Mouse (Mus musculus) heart, adult 18-20 months (tissue): ENCODE measurements at regions not wholly inside any gene's neighbourhood (a gene's known extent, or its start where the extent isn't known, plus 50 kb on each side); places are given as distances from the start of the nearest gene placed in this dataset.

Experiments
- DNase-seq, 2 experiments: peaks; one replicate each; pipeline ENCODE4 v3.0.0; 2021 to 2022; ENCODE audit warnings: mixed read lengths in 1 of 2

DNA sequence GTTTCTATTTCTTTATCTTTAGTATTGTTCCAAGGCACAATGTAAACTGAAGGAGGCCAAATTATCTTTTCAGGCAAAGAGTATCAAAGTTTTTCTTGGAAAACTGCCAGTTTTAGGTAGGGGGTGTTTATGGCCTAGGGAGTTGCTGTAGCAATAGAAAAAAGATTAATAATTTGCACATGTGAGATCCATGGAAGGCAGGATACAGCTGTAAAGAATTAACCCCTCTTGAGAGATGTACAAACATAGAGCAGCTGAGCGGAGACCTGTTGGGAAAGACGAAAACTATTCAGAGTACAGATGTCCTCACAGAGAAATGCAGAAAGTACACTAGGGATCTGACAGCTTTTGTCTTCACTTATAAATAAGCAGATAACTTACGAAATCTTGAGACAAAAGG, 176.8 kb downstream of the Fign start:
- no peak for DNase-seq

DNA sequence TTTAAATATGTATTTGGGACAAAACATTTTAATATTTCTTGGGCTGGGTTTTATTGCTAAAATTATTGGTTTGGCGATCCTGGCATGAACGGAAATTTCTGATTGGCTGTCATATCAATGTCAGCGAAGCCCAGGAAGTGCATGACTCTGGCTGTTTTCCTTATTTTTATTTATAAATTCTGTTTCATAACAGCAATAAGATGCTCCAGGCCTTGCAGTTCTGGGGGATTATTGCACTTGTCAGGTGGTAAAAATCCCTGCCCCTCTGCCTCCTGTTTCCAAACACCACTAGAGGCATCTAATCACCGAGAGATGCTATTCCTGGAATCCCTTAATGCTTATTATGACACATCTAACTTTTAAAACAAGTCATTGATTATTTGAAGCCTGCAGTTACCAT, 177.8 kb downstream of the Fign start:
- no peak for DNase-seq

DNA sequence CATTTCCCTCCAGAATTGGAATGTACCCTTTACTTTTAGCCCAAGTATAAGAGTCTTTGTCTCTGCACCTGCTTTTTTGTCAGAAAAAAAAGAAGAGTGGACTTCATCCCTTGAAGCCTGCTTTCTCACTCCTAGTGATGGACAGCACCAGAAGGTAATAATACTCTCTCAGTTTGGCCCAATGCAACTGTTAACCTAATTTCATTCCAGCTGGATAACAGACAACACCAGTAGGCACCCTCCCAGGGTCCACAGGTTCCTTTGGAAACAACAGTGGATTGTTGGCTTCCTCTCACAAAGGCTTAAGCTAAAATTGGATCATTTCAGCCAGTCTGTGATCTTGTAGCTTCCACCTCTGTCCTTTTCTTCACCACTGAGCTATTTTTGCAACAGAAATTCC, 197.2 kb downstream of the Fign start:
- DNase-seq, result no peak

DNA sequence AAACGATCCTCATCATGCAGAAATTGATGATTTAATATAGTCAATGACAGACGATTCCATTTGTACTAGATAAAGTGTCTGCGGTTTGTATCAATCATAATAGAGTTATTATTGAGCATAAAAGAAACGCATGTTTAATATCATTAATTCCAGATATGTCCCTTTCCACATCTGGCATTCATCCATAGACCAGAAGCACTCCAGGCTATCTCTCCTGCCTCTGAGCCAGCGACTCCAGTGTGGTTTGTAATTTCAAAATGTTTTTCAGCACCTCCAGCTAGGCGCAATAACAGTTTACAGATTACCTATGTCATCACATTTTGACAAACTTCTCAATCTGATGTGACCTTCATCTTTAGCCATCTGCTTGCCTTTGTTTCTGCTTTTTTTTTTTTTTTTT, 219.4 kb downstream of the Fign start:
- no peak for DNase-seq

DNA sequence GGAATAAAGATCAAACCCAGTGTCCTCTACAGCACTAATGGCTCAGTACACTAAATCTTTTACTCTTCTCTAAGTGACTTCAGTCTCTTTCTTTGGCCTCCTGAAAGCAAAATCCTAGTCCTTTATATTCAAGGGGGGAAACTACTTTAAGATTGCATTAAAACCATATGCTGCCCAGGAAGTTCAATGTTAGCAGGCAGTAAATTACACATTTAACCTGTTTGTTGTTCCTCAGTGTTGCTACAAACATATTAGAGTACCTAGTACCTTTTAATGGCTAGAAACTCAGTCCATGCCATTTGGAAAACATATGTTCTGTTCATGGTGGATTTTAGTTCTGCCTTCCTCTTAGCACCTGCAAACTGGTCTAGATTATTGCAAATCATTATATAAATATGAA, 220.5 kb downstream of the Fign start:
- DNase-seq, result no peak

DNA sequence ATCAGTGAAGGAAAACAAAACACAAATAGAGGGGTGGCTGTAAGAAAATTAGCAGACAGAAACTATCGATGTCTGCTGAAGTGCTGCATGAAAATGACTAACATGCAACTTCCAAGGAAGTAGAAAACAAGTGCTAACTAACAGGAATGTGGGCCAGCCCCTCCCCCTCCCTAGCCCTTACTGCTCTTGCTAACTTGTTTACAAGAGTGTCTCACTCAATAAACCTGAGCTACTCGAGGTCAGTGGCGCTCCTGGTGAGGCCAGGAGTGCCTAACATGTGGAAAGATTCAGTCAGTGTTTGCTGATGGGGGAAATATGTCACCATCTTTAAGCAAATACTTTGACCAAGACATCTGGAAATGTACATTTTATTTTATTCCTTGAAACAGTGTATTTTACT, 221.5 kb downstream of the Fign start:
- no peak for DNase-seq

DNA sequence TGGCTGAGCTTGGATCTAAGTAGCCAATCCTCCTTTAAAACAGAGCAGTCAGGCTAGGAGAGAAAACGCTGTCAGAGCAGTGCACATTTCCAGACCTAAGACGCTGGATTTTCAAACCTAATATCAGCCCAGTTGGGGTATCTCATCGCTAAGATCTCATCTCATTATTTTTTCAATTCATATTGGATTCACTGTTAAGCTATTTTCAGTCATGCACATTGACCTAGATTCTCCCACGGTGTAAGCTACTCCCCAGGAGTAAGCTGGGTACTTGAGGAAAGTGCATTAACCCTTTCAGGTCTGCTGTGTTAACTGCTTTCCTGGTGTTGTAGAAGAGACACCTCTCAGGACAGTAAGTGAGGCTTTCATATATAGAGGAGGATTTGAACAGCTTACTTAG, 222.7 kb downstream of the Fign start:
- no peak for DNase-seq

DNA sequence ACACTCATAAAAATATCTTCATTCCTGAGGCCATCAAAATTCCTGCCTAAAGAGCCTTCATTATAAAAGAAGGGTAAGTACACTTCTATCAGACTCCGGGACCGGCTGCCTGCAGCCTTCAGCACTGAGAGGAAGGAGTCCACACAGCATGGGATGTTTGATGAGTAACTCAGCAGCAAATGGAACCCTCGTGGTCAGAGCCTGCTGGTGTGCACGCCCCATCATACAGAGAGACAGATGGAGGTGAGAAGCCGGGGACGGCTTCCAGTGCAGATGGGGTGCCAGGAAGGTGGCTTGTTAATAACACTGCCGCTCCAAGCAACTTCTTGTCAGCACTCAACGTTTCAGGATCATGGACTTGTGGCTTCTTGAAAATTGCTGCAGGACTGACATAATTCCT, 231.3 kb downstream of the Fign start:
- no peak for DNase-seq

DNA sequence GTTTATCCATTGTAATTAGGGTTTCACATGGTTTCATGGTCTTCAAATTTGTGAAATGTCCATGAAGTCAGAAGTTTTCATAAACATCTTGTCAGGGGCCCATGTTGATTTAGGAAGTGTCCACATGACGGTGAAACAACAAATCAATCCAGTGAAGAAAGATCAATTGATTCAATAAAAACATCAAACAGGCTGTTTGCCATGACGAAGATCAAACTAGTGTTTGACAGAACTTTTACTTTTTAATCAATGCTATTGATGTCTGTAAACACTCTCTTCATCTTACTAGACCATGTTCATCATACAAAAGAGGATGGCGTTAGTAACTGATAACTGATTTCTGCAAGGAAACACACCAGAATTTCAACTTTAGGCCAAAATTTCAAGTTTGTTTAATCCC, 236.0 kb downstream of the Fign start:
- no peak for DNase-seq

DNA sequence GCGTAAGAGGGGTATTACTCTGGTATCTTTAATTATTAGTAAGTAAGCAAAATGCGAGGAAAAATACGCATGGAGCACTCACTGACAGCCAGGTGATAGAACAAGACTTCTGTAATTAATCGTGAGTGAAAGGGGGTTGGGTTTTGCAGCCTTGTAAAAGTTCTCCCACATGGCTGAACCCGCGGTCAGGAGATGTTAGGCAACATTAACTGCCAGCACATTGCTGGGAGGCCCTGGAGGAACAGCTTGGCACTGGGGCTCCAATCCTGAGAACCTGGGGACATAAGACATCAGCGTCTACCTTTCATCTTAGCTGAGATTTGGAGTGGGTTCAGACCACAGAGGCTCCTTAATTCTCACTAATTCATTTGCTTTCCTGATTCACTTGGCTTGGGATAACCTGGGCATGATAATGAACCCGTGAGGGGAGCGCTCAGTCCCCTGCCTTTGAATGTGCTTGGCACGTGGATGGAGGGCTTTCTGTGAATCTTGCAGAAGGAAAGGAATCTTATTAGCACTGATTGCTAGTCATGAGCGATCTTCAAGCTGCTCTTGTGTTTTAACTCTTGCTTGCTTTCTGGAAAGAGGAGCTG, 241.3 kb downstream of the Fign start:
- no peak for DNase-seq

DNA sequence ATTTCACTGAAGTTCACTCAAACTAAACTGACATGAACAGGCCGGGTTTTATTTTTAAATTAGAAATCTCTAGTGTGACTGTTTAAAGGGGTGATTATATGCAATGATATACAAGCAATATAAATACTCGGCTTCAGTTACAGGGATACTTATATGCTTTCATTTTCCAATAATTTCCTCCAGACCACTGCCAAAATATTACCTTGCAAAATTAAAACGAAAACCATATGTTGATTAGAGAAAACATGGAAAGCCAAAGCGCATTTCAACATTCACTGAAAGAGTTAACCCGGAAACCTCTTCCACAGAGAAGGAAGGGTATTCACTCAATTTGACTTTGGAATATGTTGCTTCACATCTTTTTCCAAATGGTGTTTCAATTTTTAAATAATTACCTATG, 242.4 kb downstream of the Fign start:
- DNase-seq, result no peak

DNA sequence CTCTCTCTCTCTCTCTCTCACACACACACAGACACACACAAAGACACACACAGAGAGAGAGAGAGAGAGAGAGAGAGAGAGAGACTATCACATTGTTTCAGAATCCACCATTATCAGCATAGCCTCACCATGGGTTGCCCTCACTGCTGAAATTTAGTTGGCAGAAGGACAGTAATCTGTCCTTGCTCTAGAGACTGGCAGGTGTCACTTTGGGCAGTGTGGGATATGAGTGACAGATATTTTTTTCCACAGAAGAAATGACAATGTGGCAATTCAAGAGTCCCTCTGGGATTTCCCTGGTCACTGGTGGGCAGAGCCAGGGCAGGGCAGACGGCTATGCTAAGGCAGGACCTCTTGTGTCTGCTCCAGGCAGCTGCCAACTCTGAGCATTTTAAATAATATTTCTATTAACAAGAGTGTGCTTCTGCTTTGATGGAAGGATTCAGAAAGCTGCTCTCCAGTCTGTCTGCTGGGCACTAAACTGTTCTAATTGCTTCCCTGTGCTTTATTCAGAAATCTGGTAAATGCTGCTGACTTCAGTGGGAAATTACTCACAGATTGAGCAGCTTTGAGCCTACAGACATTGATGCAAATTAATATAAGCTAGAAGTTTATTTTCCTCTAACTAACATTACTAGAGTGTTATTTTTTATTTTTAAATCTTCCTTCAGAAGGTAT, 243.5 kb downstream of the Fign start:
- DNase-seq, result peak in 1 of 2 experiments; percentile 2

DNA sequence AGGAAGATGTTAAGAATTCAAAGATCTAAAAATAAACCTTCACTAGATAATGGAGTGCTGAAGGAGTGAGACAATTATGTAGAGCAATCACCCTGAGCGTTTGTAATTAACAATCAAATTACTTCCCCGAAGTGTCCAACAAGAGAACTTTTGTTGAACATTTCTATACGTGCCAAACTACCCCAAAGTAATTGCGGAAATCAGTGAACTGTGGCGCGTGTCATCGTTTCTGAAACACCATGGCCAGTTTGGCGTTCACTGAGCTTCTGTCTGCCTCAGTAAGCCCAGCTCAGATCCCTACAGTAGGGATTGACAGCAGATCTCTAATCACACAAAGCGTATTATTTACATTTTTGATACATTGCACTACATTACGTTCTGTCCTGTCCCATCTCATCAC, 244.6 kb downstream of the Fign start:
- no peak for DNase-seq

DNA sequence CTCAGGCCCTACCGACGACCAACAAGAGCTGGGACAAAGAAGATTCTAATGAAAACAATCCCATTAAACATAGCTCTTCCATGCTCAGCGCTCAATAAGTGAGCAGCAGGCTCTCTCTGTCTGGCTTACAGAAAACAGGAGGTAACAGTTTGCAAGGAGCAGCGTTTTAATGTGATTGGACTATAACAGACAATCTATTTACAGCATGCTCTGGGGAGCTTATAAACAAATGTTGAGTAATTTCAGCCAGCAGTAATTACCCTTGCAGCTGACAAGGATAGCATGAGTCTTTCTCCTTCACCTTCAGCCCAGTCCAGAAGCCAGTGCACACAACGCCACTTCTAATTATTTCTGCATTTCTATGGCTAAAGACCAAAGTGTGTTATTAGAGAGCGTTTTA, 245.6 kb downstream of the Fign start:
- no peak for DNase-seq

DNA sequence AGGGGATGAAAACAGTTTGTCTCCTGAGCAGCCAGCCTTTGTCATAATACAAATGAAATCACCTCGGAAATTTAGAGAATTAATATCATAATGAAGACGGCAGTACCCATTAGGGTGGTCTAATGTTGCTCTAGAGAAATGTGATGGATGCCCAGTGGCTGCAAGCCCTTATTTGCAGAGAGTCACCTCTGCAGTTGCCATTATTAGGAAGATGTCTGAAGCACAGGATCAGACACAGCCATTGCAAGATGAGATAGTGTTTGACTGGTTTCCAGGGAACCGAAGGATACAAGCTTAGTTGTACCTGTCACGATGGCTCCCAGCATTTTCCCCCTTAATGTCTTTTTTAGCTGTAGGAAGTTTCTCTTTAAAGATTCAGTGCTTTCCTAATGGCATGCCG, 247.8 kb downstream of the Fign start:
- DNase-seq, result no peak

DNA sequence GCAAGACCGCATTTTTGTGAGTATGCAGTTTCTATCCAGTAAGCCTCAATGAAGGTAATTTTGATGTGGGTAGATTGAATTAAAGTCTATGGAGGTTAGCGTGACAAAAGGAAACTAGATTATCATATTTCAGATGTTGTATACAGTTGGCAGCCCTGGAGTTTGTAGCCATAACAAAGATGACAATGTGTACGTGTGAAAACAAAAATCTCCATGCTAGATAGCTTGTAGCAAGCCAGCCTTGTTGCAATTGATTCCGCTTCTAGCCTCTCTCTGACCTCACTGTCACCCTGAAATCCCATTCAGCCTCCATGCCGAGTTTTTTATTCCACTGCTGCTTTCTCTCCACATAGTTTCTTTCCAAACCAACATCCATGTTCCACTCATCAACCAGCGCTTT, 248.4 kb downstream of the Fign start:
- DNase-seq, result no peak

DNA sequence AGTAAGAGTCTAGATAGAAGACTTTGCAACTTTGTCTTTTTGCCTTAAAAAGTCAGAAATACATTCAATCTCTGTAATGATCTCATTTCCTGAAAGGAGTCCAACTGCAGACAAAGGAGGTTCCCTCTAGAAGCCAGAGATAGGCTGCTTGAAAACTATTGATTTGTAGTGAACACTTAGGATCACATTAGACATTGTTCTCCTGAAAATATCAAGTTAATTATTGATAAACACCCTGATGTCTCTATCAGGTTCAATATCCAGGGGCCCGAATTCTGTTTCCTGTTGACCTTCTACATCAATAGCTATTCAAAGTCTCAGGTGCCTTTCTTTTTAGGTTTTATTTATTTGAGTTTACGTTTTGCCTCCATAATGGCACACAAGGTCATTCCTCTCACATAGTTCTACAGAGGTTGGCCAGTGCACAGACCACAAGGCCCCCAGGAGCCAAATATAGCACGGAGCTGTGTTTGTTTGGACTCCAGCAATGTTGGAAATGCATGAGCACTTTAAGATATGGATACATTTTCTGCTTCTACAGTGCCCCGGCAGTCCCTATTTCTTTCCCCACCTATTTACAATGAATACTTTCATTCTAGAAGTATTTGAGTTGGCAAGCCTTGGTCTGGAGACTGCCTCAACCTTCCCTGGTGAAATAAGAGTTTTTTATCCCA, 265.7 kb downstream of the Fign start:
- DNase-seq, result peak; percentile 25 to 37

DNA sequence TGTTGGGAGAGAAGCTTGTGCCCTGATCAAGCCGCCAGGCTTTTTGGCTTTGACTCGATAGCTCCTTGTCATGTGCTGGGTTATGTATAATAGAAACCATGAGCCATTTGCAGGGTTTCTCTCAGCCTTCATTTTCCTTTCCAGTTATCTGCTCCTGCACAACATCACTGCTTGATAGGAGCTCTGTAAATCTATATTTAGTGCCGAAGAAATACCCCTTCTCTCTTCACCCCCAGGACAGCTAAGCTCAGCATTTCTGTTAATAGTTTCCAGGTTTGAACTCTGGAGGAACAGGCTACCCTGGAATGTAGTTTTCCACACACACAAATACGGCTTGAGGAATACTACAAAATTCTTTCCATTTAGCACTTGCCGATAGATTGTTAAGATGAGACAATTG, 267.4 kb downstream of the Fign start:
- no peak for DNase-seq

DNA sequence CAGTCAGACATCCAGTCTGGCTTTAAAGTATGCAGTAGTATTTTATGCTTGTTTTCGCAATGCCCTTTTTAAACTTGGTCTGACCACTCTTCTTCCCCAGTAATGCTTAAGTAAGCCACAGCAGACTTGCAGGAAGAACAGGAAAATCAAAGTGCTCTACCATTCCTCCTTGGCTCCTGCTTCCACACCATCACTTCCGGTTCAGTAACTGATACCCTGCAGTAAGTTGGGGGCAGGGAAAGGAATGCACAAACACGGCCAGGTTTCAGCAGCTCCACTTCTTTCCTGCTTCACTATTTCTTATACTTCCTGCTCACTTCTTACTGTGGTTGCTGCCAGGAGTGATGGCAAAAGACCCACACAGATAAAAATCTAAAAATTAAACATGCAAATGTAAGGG, 269.2 kb downstream of the Fign start:
- DNase-seq, result no peak

DNA sequence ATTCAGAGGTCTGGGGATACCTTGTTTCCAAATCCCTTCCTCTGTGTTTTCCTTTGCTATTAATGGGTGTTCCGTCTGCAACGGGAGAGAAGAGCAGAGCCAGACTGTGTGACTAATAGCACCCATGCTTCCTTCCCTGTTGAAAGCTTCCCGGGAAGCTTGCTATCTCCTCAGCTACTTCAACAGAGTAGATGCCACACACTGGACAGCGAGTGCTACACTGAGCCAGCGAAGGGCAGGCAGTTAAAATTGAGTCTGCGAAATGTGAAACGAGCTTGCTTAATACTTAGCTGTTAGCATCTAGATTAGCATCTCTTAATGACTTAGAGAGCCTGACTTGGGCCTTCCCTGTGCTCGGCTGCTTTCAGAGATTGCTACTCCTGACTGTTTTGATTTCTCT, 278.4 kb downstream of the Fign start:
- no peak for DNase-seq
